Mouse (Mus musculus): ENCODE results near the gene Fam193b. TPM values are rescaled to one million over a fixed set of nuclear protein-coding genes. Genes with fewer than 3 reads are reported as not detected.
A peak's percentile ranks its signal among the peaks of the same experiment; 100 is the strongest.
"Not testable (repeated sequence)": the region's sequence is repeated elsewhere in the genome, so short reads cannot be mapped to it uniquely, and the experiment has no call there.

Gene Fam193b
- polyA plus RNA-seq, 1 experiment from 2014 or later = 41.1 TPM

- H3K4me3 ChIP-seq (ENCODE audit: low read length); H3K27me3 ChIP-seq (replicated peaks; ENCODE audit: control insufficient read depth, insufficient read depth, low read length); H3K36me3 ChIP-seq (ENCODE audit: control insufficient read depth, insufficient read depth, low read length); ATAC-seq; H3K4me2 ChIP-seq (ENCODE audit: low read length); H3K9me3 ChIP-seq (ENCODE audit: control insufficient read depth, low read length); H3K4me1 ChIP-seq (ENCODE audit: control insufficient read depth, insufficient read depth, low read depth, low read length); H3K9ac ChIP-seq (ENCODE audit: low read depth, low read length); H3K27ac ChIP-seq (ENCODE audit: low read depth, low read length): not testable (repeated sequence)
- WGBS = 93% methylated on average over 7 of the region's 7 CpGs
Observed at GRCm38 (mm10) chr13:55576872-55577271, 6.0 kb upstream of the Fam193b start.

- Histone ChIP-seq H3K4me3 (ENCODE audit: low read length) (no peak overlapping the region), H3K36me3 (ENCODE audit: control insufficient read depth, insufficient read depth, low read length) (no peaks in the 10 kb centered on the region), H3K27me3 (replicated peaks; ENCODE audit: control insufficient read depth, insufficient read depth, low read length) (no peaks in the 10 kb centered on the region), H3K9ac (ENCODE audit: low read depth, low read length) (no peak overlapping the region), H3K4me1 (ENCODE audit: control insufficient read depth, insufficient read depth, low read depth, low read length) (peaks cover 5% of the 10 kb centered on the region), H3K9me3 (ENCODE audit: control insufficient read depth, low read length) (no peaks in the 10 kb centered on the region), H3K27ac (ENCODE audit: low read depth, low read length) (no peak overlapping the region), H3K4me2 (ENCODE audit: low read length) (no peak overlapping the region)
- 63% methylated on average over 5 of the region's 5 CpGs for WGBS
- no peak for ATAC-seq
Observed at GRCm38 (mm10) chr13:55575932-55576331, 5.0 kb upstream of the Fam193b start.

DNA sequence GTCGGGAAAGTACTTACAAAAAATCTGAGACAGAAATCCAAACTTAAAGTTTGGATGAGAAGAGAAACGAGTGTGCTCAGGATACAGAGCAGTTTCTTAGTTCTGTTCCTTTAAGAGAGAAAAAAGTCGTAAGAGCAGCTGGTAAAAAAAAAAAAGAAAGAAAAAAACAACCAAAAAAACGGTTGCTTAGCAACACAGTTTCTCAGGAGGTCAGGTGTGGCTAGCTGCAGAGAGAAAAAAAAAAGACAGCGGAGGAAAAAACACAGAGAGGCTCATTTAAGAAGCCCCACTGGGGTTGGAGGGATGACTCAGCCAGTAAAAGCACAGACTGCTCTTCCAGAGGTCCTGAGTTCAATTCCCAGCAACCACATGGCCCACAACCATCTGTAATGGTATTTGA lies 3.4 kb upstream of the Fam193b start:
- no peaks in the 10 kb centered on the region for H3K36me3 ChIP-seq (ENCODE audit: control insufficient read depth, insufficient read depth, low read length)
- H3K9me3 ChIP-seq (ENCODE audit: control insufficient read depth, low read length) = no peaks in the 10 kb centered on the region
- H3K4me3 ChIP-seq (ENCODE audit: low read length) = no peak overlapping the region
- no peak overlapping the region for H3K27ac ChIP-seq (ENCODE audit: low read depth, low read length)
- H3K27me3 ChIP-seq (replicated peaks; ENCODE audit: control insufficient read depth, insufficient read depth, low read length) = no peaks in the 10 kb centered on the region
- 64% methylated on average over 5 of the region's 5 CpGs for WGBS
- no peak overlapping the region for H3K9ac ChIP-seq (ENCODE audit: low read depth, low read length)
- ATAC-seq = no peak
- no peak overlapping the region for H3K4me2 ChIP-seq (ENCODE audit: low read length)
- peaks cover 7% of the 10 kb centered on the region for H3K4me1 ChIP-seq (ENCODE audit: control insufficient read depth, insufficient read depth, low read depth, low read length)

DNA sequence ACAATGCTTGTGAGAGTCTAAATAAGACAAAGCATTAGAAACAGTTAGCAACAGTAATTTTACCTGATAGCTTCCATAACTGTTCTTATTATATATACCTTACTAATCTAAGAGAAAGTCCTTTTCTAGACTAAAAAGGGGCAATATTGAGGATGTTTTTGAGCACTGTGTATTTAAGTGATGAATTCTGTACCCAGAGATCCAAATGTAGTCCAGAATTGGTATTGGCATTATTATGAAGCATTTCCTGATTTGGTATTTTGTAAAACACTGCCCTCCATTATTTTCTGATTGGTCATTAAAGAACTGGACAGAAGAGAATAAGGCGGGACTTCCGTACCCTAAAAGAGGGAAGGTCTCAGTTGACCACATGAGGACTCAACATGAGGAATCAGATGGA lies 2.5 kb upstream of the Fam193b start, which contains the start of gene Tmed9:
TSS of gene Tmed9 (plus strand) at position 301 of the 400 bp plus-strand sequence.
- H3K27ac ChIP-seq (ENCODE audit: low read depth, low read length) = no peak within 1 kb of the TSS
- H3K27me3 ChIP-seq (replicated peaks; ENCODE audit: control insufficient read depth, insufficient read depth, low read length) = no peaks in the 10 kb centered on the region
- no peak within 1 kb of the TSS for H3K4me3 ChIP-seq (ENCODE audit: low read length)
- H3K4me2 ChIP-seq (ENCODE audit: low read length) = no peak within 1 kb of the TSS
- peaks cover 14% of the 10 kb centered on the region for H3K4me1 ChIP-seq (ENCODE audit: control insufficient read depth, insufficient read depth, low read depth, low read length)
- H3K36me3 ChIP-seq (ENCODE audit: control insufficient read depth, insufficient read depth, low read length) = no peaks in the 10 kb centered on the region
- no peak for ATAC-seq
- H3K9ac ChIP-seq (ENCODE audit: low read depth, low read length) = no peak within 1 kb of the TSS
- H3K9me3 ChIP-seq (ENCODE audit: control insufficient read depth, low read length) = no peaks in the 10 kb centered on the region
- 95% methylated on average over 2 of the region's 2 CpGs for WGBS

DNA sequence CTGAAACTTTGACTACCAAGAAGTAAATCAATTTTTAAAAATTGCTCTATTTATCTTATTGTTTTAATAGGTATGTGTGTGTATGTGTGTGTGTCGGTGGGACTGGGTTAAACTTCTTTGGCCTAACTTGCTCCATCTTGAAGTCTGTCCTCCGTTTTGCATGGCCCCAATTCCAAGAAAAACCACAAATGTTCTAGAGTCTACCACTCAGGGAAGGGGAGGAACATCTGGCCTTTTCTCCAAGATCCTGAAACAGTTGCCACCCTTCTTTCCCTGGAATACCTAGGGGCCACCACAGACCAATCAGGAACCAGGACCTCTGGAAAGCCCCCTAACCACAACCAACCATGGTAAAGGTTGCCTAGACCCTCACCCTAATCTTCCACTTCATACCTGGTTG lies 1.1 kb upstream of the Fam193b start:
- Histone ChIP-seq H3K9me3 (ENCODE audit: control insufficient read depth, low read length) (no peaks in the 10 kb centered on the region), H3K27ac (ENCODE audit: low read depth, low read length) (no peak overlapping the region), H3K4me3 (ENCODE audit: low read length) (no peak overlapping the region), H3K27me3 (replicated peaks; ENCODE audit: control insufficient read depth, insufficient read depth, low read length) (no peaks in the 10 kb centered on the region), H3K4me1 (ENCODE audit: control insufficient read depth, insufficient read depth, low read depth, low read length) (peaks cover 26% of the 10 kb centered on the region), H3K4me2 (ENCODE audit: low read length) (peak overlapping the region; percentile 55; the same call in 1 of the 2 replicates), H3K9ac (ENCODE audit: low read depth, low read length) (no peak overlapping the region), H3K36me3 (ENCODE audit: control insufficient read depth, insufficient read depth, low read length) (no peaks in the 10 kb centered on the region)
- 91% methylated on average over 2 of the region's 2 CpGs for WGBS
- no peak for ATAC-seq

- peak overlapping the region; percentile 94 for H3K27ac ChIP-seq (ENCODE audit: low read depth, low read length)
- ATAC-seq = peak; percentile 73
- H3K9me3 ChIP-seq (ENCODE audit: control insufficient read depth, low read length) = no peaks in the 10 kb centered on the region
- peak overlapping the region; percentile 87 for H3K4me3 ChIP-seq (ENCODE audit: low read length)
- H3K9ac ChIP-seq (ENCODE audit: low read depth, low read length) = peak overlapping the region; percentile 90
- peaks cover 28% of the 10 kb centered on the region for H3K4me1 ChIP-seq (ENCODE audit: control insufficient read depth, insufficient read depth, low read depth, low read length)
- no peaks in the 10 kb centered on the region for H3K36me3 ChIP-seq (ENCODE audit: control insufficient read depth, insufficient read depth, low read length)
- peak overlapping the region; percentile 90 for H3K4me2 ChIP-seq (ENCODE audit: low read length)
- no peaks in the 10 kb centered on the region for H3K27me3 ChIP-seq (replicated peaks; ENCODE audit: control insufficient read depth, insufficient read depth, low read length)
- under 1% methylated on average over 36 of the region's 47 CpGs for WGBS
Observed at GRCm38 (mm10) chr13:55570286-55570973, 490 bp downstream of the Fam193b start.

- peak overlapping the region; percentile 90 for H3K9ac ChIP-seq (ENCODE audit: low read depth, low read length)
- peak; percentile 8; the same call in 1 of the 2 replicates for ATAC-seq
- H3K4me1 ChIP-seq (ENCODE audit: control insufficient read depth, insufficient read depth, low read depth, low read length) = peaks cover 28% of the 10 kb centered on the region
- peak overlapping the region; percentile 87 for H3K4me3 ChIP-seq (ENCODE audit: low read length)
- peak overlapping the region; percentile 90 for H3K4me2 ChIP-seq (ENCODE audit: low read length)
- WGBS = 3% methylated on average over 16 of the region's 16 CpGs
- H3K27me3 ChIP-seq (replicated peaks; ENCODE audit: control insufficient read depth, insufficient read depth, low read length) = no peaks in the 10 kb centered on the region
- H3K36me3 ChIP-seq (ENCODE audit: control insufficient read depth, insufficient read depth, low read length) = no peaks in the 10 kb centered on the region
- no peaks in the 10 kb centered on the region for H3K9me3 ChIP-seq (ENCODE audit: control insufficient read depth, low read length)
- peak overlapping the region; percentile 94 for H3K27ac ChIP-seq (ENCODE audit: low read depth, low read length)
Observed at GRCm38 (mm10) chr13:55569726-55570285, 1.1 kb downstream of the Fam193b start.

DNA sequence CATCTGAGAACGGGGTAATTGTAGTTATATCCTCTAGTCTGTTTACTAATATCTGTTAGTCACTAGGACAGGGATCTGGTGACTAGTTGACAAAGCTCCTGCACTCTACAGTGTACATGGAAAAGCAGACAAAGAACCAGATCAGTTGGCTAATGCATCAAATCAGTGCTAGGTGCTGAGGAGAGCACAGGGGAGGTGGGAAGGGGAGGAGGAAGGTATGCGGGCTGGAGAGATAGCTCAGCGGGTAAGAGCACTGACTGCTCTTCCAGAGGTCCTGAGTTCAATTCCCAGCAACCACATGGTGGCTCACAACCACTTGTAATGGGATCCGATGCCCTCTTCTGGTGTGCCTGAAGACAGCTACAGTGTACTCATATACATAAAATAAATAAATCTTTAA lies 2.4 kb downstream of the Fam193b start:
- H3K9me3 ChIP-seq (ENCODE audit: control insufficient read depth, low read length); H3K27me3 ChIP-seq (replicated peaks; ENCODE audit: control insufficient read depth, insufficient read depth, low read length); H3K27ac ChIP-seq (ENCODE audit: low read depth, low read length); H3K4me3 ChIP-seq (ENCODE audit: low read length); ATAC-seq; H3K9ac ChIP-seq (ENCODE audit: low read depth, low read length); H3K4me2 ChIP-seq (ENCODE audit: low read length); H3K36me3 ChIP-seq (ENCODE audit: control insufficient read depth, insufficient read depth, low read length): not testable (repeated sequence)
- WGBS = 88% methylated on average over 3 of the region's 4 CpGs
- peaks cover 28% of the 10 kb centered on the region for H3K4me1 ChIP-seq (ENCODE audit: control insufficient read depth, insufficient read depth, low read depth, low read length)

DNA sequence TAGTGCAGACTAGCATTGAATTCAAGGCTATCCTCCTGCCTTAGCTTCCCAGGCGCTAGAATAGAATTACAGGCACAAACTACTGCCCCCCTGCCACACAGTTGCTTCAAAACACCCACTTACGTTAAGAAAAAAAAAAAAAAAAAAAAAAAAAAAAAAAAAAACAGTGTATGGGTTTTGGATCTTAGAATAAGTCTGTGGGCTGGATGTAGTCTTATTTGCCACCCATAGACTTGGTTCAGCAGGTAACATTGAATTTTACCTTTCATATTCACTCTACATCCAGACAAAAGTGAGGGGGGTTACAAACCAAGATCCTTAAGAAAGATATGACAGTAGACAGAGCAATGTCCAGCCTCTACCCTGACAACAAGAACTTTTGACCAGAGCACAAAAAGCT lies 3.0 kb downstream of the Fam193b start:
- H3K27ac ChIP-seq (ENCODE audit: low read depth, low read length) = no peak overlapping the region
- WGBS = 92% methylated on average over 2 of the region's 2 CpGs
- no peak overlapping the region for H3K9ac ChIP-seq (ENCODE audit: low read depth, low read length)
- ATAC-seq = no peak
- no peaks in the 10 kb centered on the region for H3K36me3 ChIP-seq (ENCODE audit: control insufficient read depth, insufficient read depth, low read length)
- peaks cover 28% of the 10 kb centered on the region for H3K4me1 ChIP-seq (ENCODE audit: control insufficient read depth, insufficient read depth, low read depth, low read length)
- H3K27me3 ChIP-seq (replicated peaks; ENCODE audit: control insufficient read depth, insufficient read depth, low read length) = no peaks in the 10 kb centered on the region
- no peaks in the 10 kb centered on the region for H3K9me3 ChIP-seq (ENCODE audit: control insufficient read depth, low read length)
- H3K4me2 ChIP-seq (ENCODE audit: low read length) = no peak overlapping the region
- H3K4me3 ChIP-seq (ENCODE audit: low read length) = no peak overlapping the region
